Mouse (Mus musculus) right cerebral cortex, postnatal 36 days (tissue): ENCODE results near the gene Zcchc4.
A peak's percentile ranks its signal among the peaks of the same experiment; 100 is the strongest.

Source experiments
- DNase-seq, 2 experiments: peaks; one replicate each; pipeline ENCODE4 v3.0.0; 2022; ENCODE audit warnings: low spot score in 2 of 2, mixed read lengths in 1 of 2

Zcchc4 gene

DNA sequence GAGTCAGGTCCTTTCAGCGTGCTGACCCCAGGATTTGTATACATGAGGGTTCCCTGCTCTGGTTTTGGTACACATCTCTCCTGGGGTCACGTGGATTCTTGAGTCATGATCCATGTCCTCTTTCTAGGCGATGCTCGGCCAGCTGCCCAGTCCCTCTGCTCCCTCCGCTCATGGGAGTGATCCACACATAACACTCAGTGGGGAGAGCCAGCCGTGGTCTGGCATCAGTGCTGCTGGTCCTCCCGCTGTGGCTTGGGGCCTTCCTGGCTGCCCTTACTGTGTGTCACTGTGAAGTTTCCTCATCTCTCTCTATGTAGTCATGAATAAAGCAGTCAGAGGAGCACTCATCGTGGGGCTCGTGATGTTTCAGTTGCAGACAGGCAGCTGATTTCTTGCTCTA is 18.9 kb downstream of the Zcchc4 start:
- no peak for DNase-seq

DNA sequence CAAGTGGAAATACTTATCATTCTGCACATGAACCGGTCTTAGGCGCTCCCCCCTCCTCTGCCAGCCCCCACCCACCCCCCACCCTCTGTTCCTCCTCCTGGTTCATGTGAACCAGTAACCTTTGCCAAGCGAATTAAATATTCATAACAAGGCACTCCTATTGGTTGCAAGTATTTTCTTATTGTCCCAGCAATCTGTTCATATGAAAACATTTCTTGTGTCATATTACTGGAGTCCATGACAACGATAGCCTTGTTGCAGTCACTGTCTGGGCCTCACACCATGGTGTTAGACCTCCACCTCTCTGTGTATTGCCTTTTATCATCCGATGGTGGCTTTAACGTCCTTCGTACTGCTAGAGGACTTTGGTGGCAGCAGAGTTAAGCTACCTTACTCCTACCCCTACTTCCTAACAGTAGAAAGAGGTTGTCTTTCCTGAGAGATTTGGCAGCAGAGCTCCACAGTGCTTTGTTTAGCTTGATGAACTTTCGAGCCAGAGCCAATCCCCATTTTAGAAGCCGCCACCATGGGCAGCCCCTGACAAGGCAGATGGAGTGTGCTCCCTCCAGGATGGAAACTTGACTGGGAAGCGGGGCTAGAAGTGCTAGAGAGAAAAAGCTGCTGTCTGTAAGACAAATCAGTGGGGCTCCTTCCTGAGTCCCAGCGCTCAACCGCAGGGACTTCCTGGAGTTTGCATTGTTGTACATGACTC is 24.2 kb downstream of the Zcchc4 start:
- no peak for DNase-seq

DNA sequence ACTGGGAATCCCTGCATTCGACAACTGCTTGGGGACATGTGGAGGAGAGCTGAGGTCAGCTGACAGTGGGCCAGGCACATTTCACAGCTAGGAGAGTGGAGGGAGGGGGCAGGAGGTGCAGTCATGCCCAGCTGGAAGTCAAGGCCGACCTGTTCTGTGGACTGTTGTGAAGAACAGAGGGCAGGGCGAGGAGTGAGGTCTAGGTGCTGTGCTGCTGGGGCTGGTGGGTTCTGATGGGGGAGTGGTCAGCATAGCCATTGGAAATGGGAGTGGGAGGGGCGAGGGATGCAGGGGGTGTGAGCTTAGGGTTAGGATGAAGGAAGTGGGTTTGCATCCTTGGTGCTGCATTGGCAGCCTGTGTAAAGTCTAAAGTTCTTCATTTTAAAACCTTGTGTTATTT is 30.6 kb downstream of the Zcchc4 start:
- no peak for DNase-seq

DNA sequence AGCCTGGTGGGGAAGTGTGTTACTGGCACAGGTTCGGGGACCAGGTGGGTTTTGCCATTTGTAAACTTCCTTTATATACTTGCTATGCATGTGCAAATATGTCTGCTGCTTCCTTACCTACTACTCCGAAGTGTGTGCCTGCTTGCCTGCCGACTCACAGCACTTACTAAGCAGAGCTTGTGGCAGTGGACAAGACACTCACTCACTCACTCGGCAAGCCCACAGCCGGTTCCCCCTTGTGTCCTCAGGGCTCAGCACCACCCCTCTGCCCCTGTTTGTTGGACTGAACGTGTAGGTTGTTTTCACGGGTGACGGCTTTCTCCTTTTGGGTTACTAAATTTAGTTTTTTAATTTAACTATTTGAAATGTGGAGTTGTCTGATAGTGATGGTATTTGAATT is 31.1 kb downstream of the Zcchc4 start:
- DNase-seq, result no peak

DNA sequence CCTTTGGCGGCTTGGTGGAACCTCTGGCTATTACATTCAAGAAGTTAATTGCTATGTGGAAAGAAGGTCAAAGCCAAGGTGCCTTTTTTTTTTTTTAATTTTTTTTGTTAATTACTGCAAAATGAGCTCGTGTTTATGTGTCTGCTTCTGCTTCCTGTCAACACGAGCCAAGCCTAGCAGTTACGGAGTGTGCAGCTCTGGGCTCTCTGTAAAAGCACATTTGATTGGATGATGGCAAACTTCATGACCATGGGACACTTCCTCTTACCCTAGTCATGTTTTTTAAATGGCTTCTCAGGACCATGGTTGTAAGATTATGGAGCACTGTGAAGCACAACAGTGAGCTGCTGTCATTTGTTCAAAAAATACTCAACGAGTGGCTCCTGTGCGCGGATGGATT is 31.8 kb downstream of the Zcchc4 start:
- DNase-seq, result no peak

DNA sequence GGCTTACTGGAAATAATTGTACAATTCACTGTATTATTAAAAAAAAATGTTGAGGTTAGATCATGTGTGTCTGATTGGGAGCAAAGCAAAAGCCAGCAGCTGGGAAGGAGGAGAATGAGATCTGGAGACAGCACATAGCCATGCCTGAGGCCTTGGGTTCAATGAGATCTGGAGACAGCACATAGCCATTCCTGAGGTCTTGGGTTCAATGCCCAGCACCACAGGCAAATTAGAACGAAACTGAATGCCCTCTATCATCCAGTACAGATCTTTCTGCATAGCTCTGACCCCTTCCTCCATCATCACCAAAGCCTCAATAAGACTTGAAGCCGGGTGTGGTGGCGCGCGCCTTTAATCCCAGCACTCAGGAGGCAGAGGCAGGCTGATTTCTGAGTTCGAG is 35.2 kb downstream of the Zcchc4 start:
- no peak for DNase-seq

DNA sequence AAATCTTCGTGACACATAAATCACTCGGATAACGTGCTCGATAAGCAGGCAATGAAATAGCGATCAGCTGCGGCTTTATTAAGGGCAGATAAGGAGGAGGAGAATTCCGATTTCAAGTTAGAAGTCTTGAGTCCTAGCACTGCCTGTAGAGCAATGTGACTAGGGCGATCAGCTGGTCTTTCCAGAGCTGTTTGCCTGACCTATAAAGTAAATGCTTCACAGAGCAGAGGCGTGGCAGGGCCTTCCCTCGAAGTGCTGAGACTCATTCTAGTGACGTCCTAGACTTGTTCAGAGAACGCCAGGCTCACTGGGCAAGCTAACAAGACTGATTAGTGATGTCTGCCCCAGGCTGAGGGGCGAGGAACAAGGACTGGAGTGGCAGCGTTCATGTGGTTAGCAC is 35.8 kb downstream of the Zcchc4 start:
- no peak for DNase-seq

DNA sequence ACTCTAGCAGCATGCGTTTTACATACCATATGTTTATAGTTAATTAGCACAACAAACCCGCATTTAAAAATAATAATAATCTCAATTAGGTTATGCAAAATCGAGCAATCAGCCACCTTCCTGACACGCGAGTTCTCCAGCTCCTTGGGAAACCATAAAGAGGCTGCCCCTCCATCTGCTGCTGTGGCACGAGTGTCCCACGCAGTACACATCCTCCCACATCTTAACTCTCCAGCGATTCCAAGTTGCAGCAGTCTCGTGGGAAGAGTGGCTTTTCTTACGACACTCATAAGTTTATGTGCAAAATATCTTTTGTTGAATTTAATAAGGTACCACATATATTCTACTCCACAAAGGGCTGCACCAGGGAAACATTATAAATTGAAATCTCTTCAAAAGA is 37.2 kb downstream of the Zcchc4 start:
- DNase-seq, result peak in 1 of 2 experiments; percentile 54

DNA sequence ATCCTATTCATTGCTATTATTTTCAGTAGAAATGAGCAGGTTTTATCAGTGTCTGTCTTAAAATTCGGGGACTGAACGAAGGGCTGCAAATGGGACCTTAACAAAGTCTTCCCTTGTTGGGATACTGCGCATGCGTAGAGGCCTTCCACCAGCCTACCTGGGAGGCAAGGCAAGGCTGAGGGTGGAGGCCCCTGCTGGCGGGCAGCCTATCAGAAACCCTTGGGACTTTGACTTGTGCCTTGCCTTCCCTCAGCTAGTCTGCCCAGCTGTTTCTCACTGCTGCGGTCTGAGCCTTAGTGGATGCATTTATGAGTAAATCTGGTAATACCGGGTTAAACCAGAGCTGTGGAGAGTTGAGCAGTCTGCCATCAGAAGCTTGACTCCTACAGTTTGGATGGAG is 38.1 kb downstream of the Zcchc4 start:
- no peak for DNase-seq

DNA sequence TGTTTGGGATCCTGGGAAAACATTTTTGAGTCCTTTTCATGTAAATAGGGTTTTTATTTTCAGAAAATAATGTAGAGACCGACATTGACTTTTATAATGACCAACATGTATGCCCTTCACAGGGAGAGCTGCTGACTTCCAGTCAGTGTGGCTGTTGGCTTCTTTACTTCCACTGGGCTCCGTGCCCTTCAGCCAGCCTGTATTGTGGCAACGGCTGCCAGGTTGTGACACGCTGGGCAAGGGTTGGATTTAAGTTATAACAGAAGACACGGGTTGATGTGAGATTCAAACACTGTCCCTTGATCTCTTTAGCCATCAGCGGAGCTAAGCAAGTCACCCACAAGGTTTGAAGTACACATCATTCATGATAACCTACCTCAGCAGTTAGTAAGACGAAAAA is 43.5 kb downstream of the Zcchc4 start:
- DNase-seq, result no peak

DNA sequence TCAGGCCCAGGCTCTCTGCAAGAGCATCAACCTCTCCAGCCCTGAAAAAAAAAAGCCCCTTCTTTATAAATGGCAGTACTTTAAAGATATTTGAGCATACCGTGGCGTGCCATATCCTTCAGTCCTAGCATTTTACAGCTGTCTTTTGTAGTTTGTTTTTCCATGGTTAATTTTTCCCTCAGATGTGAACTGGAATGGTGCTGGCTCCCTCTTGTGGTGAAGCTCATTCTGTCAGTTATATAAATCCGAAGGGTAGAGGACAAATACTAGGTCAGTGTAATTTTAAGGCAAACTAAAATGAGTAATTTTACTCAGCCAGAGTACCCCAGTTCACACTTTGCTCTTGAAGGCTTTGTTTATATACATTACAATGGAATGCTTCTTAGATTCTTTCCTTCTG is 46.5 kb downstream of the Zcchc4 start:
- DNase-seq, result no peak

DNA sequence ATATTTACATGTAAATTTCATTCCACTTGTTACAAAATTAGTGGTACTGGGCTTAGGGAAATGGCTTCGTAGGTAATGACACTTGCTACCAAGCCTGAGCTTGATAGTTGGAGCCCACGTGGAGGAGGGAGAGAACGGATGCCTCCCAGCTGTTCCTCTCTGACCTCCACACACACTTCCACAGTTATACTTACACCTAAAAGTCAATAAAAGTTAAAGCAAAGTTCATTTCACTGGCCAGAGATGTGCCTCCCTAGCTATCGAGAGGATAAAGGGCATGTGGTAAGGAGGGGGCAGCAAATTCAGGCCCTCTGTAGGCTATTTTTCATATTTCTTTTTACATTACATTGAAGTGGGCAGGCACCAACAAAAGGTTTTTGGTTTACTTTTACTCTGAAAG is 52.7 kb downstream of the Zcchc4 start:
- DNase-seq, result no peak

DNA sequence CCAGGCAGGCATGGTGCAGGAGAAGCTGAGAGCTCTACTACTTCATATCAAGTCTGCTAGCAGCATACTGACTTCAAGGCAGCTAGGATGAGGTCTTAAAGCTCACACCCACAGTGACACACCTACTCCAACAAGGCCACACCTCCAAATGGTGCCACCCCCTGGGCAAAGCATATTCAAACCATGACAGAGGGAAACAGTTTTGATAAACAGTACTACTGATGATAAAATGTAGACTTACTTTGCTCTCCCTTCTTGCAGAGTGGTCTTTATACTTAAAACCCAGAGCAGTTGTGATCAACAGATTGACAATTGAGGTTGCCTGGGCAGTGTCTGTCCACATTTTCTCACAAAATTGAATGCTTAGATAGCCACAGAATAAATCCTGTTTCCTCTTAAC is 57.8 kb downstream of the Zcchc4 start:
- no peak for DNase-seq

DNA sequence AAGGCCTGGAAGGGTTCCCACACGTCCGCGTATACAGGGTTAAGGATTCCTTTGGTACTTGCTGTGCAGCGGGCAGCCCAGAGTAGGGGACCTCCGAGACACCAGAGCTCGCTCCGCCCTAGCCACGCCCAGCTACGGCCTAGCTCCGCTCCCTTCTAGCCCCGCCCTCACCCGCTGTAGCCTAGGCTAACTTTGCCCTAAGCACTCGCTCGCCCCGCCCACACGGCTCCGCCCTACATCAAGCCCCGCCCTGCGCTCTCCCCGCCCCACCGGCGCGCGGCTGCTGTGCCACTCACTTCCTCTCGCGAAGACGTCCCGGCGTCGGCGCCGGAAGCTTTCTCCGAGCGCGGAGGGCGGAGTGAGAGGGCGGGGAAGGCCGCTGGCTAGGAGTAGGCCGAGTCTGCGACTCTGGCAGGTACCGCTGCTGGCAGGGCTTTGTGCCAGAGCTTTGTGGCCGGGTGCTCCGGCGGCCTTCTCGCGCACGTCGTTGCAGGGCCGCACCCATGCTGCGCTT is 58.6 kb downstream of the Zcchc4 start, which contains the start of gene Anapc4:
Gene Anapc4, plus strand, starts transcription at position 252 of the 514 bp plus-strand sequence.
- peak; percentile 99 to 100 for DNase-seq

DNA sequence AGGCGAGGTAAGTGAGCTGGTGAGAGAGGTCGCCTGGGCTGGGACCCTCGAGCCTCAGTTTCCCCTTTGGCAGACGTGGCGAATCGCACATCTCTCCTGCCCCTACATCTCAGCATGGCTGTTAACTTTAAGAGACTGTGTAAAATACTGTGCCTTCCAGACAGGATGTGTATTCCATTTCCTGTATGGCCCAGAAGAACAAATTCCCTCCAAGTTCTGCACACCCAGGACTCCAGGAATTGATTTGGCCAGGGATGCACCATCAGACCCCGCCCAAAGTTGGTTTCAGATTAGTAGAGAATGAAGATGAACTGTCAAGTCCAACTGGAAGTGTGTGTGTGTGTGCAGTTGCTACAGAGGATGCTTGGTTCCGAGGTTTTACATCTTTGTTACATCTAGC is 59.2 kb downstream of the Zcchc4 start:
- no peak for DNase-seq

DNA sequence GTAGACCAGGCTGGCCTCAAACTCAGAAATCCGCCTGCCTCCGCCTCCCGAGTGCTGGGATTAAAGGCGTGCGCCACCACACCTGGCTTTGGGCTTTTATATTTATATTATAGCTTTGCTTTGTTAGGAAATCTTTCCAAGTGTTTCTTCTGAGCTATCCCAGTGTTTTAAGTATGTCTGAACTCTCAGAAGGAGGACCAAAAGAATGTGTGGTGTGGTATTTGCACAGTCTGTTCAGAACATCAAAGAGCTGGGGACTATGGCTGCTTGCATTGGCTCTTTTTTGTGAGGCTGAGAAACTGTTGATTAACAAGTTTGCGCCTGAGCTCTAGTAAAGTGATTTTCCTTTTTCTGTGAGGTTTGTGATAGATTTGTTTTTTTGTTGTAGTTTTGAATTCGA is 69.1 kb downstream of the Zcchc4 start:
- no peak for DNase-seq

DNA sequence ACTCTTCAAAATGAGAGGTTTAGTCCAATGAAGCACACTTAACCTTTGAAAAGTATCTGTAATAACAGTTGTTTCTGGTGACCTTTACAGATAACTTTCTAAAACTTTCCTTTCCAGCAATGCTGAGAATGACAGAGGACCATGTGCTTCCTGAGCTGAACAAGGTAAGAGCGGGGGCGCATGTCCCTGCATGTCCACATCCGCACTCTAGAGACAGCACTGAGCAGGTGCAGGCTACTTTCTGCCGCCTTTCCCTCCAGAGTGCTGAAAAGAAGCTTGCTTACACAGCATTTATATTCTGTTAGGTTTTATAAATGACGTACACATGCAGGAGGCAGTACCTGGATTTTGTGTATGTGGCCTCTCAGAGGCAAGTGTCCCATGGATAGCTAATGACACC is 80.5 kb downstream of the Zcchc4 start:
- DNase-seq, result no peak

DNA sequence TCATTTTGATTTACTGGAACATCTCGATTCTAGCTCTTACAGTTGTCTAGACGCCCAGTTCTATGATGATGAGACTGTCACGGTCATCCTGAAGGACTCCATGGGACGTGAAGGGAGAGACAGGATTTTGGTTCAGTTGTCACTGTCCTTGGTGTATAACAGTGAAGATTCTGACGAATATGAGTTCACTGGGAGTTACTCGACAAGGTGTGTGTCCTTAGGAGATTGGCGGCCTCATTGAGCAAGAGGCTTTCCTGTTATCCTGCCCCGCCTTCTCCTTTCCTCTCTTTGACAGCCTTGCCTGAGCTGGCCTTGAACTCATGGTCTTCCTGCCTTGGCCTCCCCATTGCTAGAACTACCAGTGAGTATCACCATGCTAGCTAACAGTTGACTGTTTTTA is 89.2 kb downstream of the Zcchc4 start:
- no peak for DNase-seq

DNA sequence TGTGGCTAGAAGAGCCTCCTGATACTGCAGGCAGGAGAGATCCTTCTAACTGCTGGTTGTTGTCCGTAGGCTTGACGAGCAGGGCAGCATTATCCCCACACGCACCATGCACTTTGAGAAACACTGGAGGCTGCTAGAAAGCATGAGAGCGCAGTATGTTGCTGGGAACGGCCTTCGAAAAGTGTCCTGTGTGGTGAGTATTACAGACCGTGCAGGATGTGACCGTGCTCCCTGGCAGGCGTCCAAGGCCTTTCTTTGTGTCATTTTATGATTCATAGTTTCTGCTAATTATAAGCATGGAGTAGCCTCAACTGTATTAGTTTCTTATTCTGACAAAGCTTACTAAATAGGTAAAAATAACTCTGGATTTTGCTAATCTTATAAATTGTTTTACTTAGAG is 90.6 kb downstream of the Zcchc4 start:
- DNase-seq, result no peak

DNA sequence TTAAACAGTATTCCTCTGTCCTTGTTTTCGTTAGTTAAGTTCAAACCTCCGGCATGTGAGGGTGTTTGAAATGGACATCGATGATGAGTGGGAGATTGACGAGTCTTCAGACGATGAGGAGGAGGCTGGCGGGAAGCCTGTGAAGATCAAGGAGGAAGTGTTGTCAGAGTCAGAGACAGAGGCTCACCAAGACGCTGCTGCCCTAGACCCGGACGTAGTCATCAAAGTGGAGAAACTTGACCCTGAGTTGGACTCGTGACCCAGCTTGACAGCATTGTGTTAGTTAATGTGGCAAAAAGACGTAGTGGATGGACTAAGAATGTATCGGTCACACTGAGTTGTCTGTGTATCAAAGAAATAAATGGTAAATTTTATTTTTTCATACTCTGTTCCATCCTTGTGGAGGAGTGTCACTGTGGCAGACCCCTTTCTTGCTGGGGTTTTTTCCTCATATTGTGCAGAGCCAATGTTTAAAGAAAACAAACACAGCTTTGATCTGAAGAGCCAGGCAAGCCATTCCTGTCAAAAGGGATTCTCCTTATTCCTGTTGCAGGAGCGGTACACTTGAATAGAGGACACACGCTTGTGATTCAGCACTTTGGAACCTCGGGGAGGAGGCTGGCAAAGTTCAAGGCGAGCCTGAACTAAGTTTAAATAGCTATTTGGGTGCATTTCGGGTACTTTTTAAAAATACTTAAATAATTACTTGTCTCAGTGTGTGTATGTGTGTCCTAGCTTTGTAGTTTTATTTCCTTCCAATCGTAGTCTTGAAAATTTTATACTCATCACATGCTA is 91.3 kb downstream of the Zcchc4 start:
- DNase-seq, result no peak

DNA sequence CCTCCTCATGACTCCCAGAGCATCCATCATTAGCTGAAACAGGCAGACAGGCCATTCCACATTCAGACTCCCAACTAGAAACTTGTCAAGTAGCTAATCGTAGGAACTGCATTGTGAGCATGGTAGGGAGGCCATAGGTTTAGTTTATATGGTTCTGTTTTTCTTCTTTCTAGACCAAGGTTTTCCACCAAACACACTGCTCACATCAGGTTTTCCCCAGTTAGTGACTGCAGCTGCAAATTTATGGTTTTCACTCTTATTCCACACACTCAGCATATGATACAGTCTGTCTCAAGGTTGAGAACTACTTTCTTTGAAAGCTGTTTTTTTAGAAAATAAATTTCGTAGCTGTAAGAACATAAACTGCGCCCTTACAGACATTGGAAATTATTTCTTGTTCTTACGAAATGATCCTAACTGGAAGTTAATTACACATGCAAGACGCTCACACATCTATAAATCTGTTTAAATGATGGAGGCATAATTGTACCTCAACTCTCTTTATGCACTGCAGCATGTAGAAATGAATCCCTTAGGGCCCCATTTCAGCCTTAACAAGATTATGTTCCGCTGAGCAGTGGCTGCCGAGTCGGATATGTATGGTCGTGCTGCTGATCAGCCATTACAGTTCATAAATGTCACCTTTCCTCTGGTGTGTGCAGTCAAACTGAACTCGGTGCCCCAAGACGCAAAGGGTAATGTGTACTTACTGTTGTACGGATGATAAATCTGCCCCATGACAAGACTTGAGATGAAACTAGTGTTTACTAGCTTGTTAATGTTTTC is 93.9 kb downstream of the Zcchc4 start:
- DNase-seq, result no peak

DNA sequence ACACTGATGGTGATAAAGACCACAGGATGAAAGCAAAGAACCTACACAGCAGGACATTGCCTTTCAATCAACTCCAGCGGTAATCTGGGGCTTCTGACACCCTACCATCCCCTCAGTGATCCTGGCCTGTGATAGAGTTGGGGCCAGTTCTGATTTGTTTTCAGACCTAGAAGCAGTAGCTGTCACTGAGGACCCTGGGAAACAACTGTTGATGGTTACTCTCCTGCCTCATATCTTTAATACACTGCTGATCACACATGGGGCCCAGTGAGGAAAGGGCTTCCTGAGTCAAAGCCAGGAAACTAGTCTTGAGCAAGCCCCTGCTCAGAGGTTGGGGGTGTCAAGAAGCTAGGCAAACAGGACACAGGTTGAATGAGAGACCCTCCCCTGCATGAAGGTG is 96.3 kb downstream of the Zcchc4 start:
- no peak for DNase-seq
